Mouse (Mus musculus): ENCODE results near the gene Gm42742.

The Gm42742 gene

GRCm38 (mm10) chr7:127003620-127004019, 17.3 kb downstream of the Gm42742 start:
- DNase-seq (ENCODE audit: low read depth) = no peak

- DNase-seq (ENCODE audit: low read depth) = no peak
Measured at GRCm38 (mm10) chr7:126999568-126999967, 21.3 kb downstream of the Gm42742 start.

GRCm38 (mm10) chr7:126996449-126996848, 24.4 kb downstream of the Gm42742 start:
- no peak for DNase-seq (ENCODE audit: low read depth)

- DNase-seq (ENCODE audit: low read depth) = no peak
Measured at GRCm38 (mm10) chr7:126988816-126989215, 32.1 kb downstream of the Gm42742 start.

- DNase-seq (ENCODE audit: low read depth) = no peak
Measured at GRCm38 (mm10) chr7:126986319-126986718, 34.6 kb downstream of the Gm42742 start.

GRCm38 (mm10) chr7:126984667-126985444, 36.0 kb downstream of the Gm42742 start:
- DNase-seq (ENCODE audit: low read depth) = no peak

GRCm38 (mm10) chr7:126983113-126983512, 37.8 kb downstream of the Gm42742 start:
- no peak for DNase-seq (ENCODE audit: low read depth)

GRCm38 (mm10) chr7:126982054-126982453, 38.8 kb downstream of the Gm42742 start:
- no peak for DNase-seq (ENCODE audit: low read depth)

- DNase-seq (ENCODE audit: low read depth) = no peak
Measured at GRCm38 (mm10) chr7:126981601-126982000, 39.3 kb downstream of the Gm42742 start.

- DNase-seq (ENCODE audit: low read depth) = no peak
Measured at GRCm38 (mm10) chr7:126978841-126979240, 42.1 kb downstream of the Gm42742 start.

GRCm38 (mm10) chr7:126976878-126977459, 43.9 kb downstream of the Gm42742 start:
- DNase-seq (ENCODE audit: low read depth) = no peak

GRCm38 (mm10) chr7:126975950-126976866, 44.7 kb downstream of the Gm42742 start, which contains the start of gene Cdiptos:
Gene Cdiptos (minus strand): TSS chr7:126976098.
- peak; percentile 86 for DNase-seq (ENCODE audit: low read depth)

- DNase-seq (ENCODE audit: low read depth) = no peak
Measured at GRCm38 (mm10) chr7:126975893-126975949, 45.2 kb downstream of the Gm42742 start, which contains the start of gene Cdipt. Gene Cdipt (plus strand): TSS chr7:126975914.

- DNase-seq (ENCODE audit: low read depth) = no peak
Measured at GRCm38 (mm10) chr7:126975493-126975892, 45.4 kb downstream of the Gm42742 start.

GRCm38 (mm10) chr7:126967361-126967760, 53.5 kb downstream of the Gm42742 start:
- no peak for DNase-seq (ENCODE audit: low read depth)

GRCm38 (mm10) chr7:126965568-126965967, 55.3 kb downstream of the Gm42742 start:
- DNase-seq (ENCODE audit: low read depth) = no peak
